Mouse (Mus musculus): ENCODE data around the gene Tctex1d2. TPM values are rescaled to one million over a fixed set of nuclear protein-coding genes. Genes with fewer than 3 reads are reported as not detected.

The Tctex1d2 gene
- total RNA-seq, 2 experiments from 2014 or later: 5.3 TPM

- peak overlapping the region; percentile 82 for H3K27ac ChIP-seq
- DNase-seq: peak; percentile 80
- intact Hi-C loops (cut with DNase I): loop anchor here (2.0 to 5.0 kb wide), 2 partner anchors 85 to 190 kb away; no protein-coding TSS in a partner anchor
- TF ChIP-seq CTCF (IDR thresholded peaks at IDR 0.05): peak; percentile 78
- H3K4me3 ChIP-seq: peak overlapping the region; percentile 38
Observed at GRCm38 (mm10) chr16:32457589-32458386, 38.3 kb downstream of the Tctex1d2 start.

GRCm38 (mm10) chr16:32460518-32460917 is 41.0 kb downstream of the Tctex1d2 start:
- DNase-seq: no peak
- no peak overlapping the region for H3K27ac ChIP-seq
- intact Hi-C loops (cut with DNase I): no loop called here
- no peak overlapping the region for H3K4me3 ChIP-seq
- peak; percentile 12; the same call in 1 of the 2 replicates for TF ChIP-seq CTCF (IDR thresholded peaks at IDR 0.05)

GRCm38 (mm10) chr16:32461713-32462112 is 42.2 kb downstream of the Tctex1d2 start:
- intact Hi-C loops (cut with DNase I): no loop called here
- Histone ChIP-seq H3K4me3 (no peak overlapping the region), H3K27ac (no peak overlapping the region)
- no peak for TF ChIP-seq CTCF (IDR thresholded peaks at IDR 0.05)
- no peak for DNase-seq

GRCm38 (mm10) chr16:32462950-32463349 is 43.4 kb downstream of the Tctex1d2 start:
- DNase-seq: no peak
- no peak overlapping the region for H3K27ac ChIP-seq
- no peak overlapping the region for H3K4me3 ChIP-seq
- no peak for TF ChIP-seq CTCF (IDR thresholded peaks at IDR 0.05)
- intact Hi-C loops (cut with DNase I): no loop called here

GRCm38 (mm10) chr16:32463426-32463825 is 43.9 kb downstream of the Tctex1d2 start:
- intact Hi-C loops (cut with DNase I): no loop called here
- H3K27ac ChIP-seq: no peak overlapping the region
- no peak for TF ChIP-seq CTCF (IDR thresholded peaks at IDR 0.05)
- no peak for DNase-seq
- no peak overlapping the region for H3K4me3 ChIP-seq

GRCm38 (mm10) chr16:32464908-32465307 is 45.4 kb downstream of the Tctex1d2 start:
- intact Hi-C loops (cut with DNase I): no loop called here

GRCm38 (mm10) chr16:32468488-32468887 is 49.0 kb downstream of the Tctex1d2 start:
- intact Hi-C loops (cut with DNase I): no loop called here
- Histone ChIP-seq H3K27ac (no peak overlapping the region), H3K4me3 (no peak overlapping the region)
- TF ChIP-seq CTCF (IDR thresholded peaks at IDR 0.05): no peak
- no peak for DNase-seq

More at GRCm38 (mm10) chr16:32464908-32465307, 45.4 kb downstream of the Tctex1d2 start:
- peak; percentile 1; the same call in 1 of the 2 replicates for TF ChIP-seq CTCF (IDR thresholded peaks at IDR 0.05)
- DNase-seq: no peak
- H3K27ac ChIP-seq: no peak overlapping the region
- no peak overlapping the region for H3K4me3 ChIP-seq

- TF ChIP-seq CTCF (IDR thresholded peaks at IDR 0.05): no peak
- DNase-seq: no peak
- H3K27ac ChIP-seq: no peak overlapping the region
- no peak overlapping the region for H3K4me3 ChIP-seq
- intact Hi-C loops (cut with DNase I): no loop called here
Observed at GRCm38 (mm10) chr16:32469404-32470105, 50.1 kb downstream of the Tctex1d2 start.

GRCm38 (mm10) chr16:32472276-32473015 is 52.9 kb downstream of the Tctex1d2 start:
- intact Hi-C loops (cut with DNase I): no loop called here
- no peak overlapping the region for H3K27ac ChIP-seq
- no peak for DNase-seq
- no peak overlapping the region for H3K4me3 ChIP-seq
- no peak for TF ChIP-seq CTCF (IDR thresholded peaks at IDR 0.05)

- Histone ChIP-seq H3K27ac (no peak overlapping the region), H3K4me3 (no peak overlapping the region)
- TF ChIP-seq CTCF (IDR thresholded peaks at IDR 0.05): no peak
- intact Hi-C loops (cut with DNase I): no loop called here
- DNase-seq: no peak
Observed at GRCm38 (mm10) chr16:32477315-32477714, 57.8 kb downstream of the Tctex1d2 start.

Other genes starting within 250 kb of the Tctex1d2 start
- not detected for gene Bex6, start 239.9 kb upstream of the Tctex1d2 start, total RNA-seq (2021)
- gene Fbxo45, start 172.5 kb upstream of the Tctex1d2 start, total RNA-seq (2021): 10 to 100 TPM; 15.1 to 16.6 TPM
- gene Wdr53, start 172.5 kb upstream of the Tctex1d2 start, total RNA-seq (2021): 1 to 10 TPM; 6.2 to 7.8 TPM
- 10 to 100 TPM; 59.1 to 76.9 TPM for gene Smco1, start 148.2 kb upstream of the Tctex1d2 start, total RNA-seq (2021)
- 10 to 100 TPM in 1 of 2 experiments, 1 to 10 TPM in 1; 8.6 to 10.5 TPM for gene Rnf168, start 142.2 kb upstream of the Tctex1d2 start, total RNA-seq (2021)
- 10 to 100 TPM; 14.5 to 16.1 TPM for gene Ubxn7, start 87.4 kb upstream of the Tctex1d2 start, total RNA-seq (2021)
- gene Tm4sf19, start 19.2 kb upstream of the Tctex1d2 start, total RNA-seq (2021): not detected
- gene Pcyt1a, start 11.2 kb downstream of the Tctex1d2 start, total RNA-seq (2021): 100 to 1,000 TPM; 108 to 123 TPM
- not detected for gene Slc51a, start 68.2 kb downstream of the Tctex1d2 start, total RNA-seq (2021)
- gene Zdhhc19, start 76.6 kb downstream of the Tctex1d2 start, total RNA-seq (2021): not detected
- 100 to 1,000 TPM in 1 of 2 experiments, 10 to 100 TPM in 1; 77.4 to 174 TPM for gene Tfrc, start 189.2 kb downstream of the Tctex1d2 start, total RNA-seq (2021)
- 10 to 100 TPM; 48.4 to 54.4 TPM for gene Tnk2, start 224.2 kb downstream of the Tctex1d2 start, total RNA-seq (2021)